Mouse (Mus musculus): ENCODE measurements at regions not wholly inside any gene's neighbourhood (a gene's known extent, or its start where the extent isn't known, plus 50 kb on each side); places are given as distances from the start of the nearest gene placed in this dataset.

DNA sequence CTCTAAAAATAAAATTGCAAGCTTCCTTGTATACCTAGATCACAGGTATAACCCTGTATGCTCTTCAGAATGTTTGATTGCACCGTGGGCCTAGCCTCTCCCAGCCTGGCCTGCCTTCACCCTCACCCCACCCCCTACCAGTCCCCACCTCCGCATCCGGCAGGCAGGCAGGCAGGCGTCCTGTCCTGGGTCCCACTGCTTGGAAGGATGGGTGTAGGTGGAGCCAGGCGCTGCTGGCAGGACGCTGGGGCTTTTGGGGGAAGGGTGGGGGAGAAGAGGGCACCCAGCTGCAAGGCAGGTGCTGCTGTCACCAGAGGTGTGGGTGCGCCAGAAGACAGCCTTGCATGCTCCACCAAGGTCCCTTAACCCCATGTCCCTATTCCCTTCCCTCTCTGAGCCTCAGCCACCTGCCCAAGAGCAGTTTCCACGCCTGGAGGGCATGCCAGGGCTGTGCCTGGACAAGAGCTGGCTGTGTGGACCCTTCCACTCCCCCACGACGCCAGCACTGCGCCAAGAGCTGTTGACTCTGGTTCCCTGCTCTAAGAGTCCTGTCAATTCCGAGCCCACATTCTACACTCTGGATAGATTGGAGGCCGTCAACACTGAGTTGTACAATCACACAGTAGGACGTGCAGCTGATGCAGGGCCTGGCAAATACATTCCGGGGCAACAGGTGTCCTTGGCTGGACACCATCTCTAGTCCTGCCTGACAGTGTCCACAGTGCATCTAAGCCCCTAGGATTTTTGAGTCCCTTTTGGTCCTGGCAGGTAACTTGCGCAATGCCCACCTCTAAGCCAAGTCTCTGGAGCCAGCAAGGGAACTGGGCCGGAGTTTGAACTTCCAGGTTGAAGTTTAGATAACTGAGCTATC, 170.0 kb upstream of the Id2 start:
- Histone ChIP-seq H3K27ac (ENCODE audit: insufficient read depth, low read depth, low read length) (no peak overlapping the region), H3K4me3 (ENCODE audit: insufficient read depth, low read depth, low read length) (no peak overlapping the region), H3K4me1 (ENCODE audit: control insufficient read depth, insufficient read depth, low read length) (peaks cover 5% of the 10 kb centered on the region)
- 90% methylated on average over 17 of the region's 17 CpGs for whole genome bisulfite sequencing
- TF ChIP-seq POLR2A (IDR thresholded peaks at IDR 0.05; ENCODE audit: insufficient read depth, low read depth, low read length): no peak
- no peak for TF ChIP-seq CTCF (IDR thresholded peaks at IDR 0.05; ENCODE audit: insufficient read depth, low read depth, low read length)

DNA sequence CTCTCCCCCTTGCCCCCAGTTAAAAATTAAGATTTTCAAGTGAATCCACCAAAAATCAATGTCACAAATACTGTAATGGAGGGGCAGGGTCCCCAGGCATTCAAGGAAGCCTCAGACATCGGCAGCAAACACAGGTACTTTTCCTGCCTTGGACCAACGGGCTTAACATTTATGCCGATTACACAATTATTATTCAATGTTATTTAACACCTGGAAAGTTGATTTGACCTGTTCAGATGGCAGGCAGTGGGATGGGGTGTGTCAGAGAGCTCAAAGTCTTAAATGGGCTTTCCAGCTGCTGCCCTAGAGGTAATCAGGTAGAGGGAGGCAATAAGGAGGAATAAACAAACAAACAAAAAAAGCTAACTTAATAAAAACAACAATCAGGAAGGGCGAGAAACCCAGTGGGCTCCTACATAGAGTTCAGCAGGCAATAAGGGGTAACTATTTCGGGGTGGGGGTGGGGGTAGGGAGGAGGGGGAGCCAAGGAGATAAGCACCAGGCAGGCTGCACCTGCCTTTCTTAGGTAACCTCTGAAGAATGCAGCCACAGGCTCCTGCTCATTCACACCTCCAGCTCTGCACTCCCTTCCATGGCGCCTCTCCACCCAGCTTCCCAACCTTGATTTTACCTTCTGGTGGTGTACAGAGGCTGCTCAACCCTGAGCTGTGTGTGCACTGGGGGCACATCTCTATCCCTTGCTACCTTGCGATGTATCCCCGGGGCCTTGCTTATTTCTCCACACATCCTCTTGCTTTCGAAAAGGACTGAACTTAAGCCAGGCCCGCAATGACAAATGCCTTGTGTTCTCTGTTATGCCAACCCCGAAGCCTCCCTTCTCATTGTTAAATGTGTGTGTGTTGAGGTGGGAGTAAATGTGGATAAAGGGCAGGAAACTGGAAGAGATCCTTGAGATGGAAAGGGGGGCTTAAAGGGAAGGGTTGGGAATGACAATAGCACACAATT, 168.9 kb upstream of the Id2 start:
- Histone ChIP-seq H3K27ac (ENCODE audit: insufficient read depth, low read depth, low read length) (no peak overlapping the region), H3K4me3 (ENCODE audit: insufficient read depth, low read depth, low read length) (no peak overlapping the region), H3K4me1 (ENCODE audit: control insufficient read depth, insufficient read depth, low read length) (peaks cover 5% of the 10 kb centered on the region)
- TF ChIP-seq POLR2A (IDR thresholded peaks at IDR 0.05; ENCODE audit: insufficient read depth, low read depth, low read length) (no peak), CTCF (IDR thresholded peaks at IDR 0.05; ENCODE audit: insufficient read depth, low read depth, low read length) (no peak)
- 75% methylated on average over 11 of the region's 11 CpGs for WGBS

DNA sequence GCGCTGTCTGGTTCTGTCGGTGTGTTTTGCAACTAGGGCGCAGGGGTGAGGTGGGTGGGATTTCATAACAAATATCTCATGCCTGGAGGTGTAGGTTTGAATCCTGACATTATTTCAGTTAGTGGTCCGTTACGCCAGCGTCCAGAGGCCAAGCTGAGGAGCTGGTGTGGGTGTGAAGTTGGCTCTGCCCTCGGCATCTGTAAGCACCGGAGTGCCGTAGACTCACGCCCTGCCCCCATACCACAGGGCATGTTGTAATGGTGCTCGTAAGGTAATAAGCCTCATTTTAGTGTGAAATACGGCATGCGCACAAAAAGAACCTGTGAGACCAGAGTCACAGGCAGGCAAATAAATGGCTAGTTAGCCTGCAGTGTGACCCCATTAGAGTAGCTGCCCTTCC, 168.1 kb upstream of the Id2 start:
- TF ChIP-seq POLR2A (IDR thresholded peaks at IDR 0.05; ENCODE audit: insufficient read depth, low read depth, low read length) (no peak), CTCF (IDR thresholded peaks at IDR 0.05; ENCODE audit: insufficient read depth, low read depth, low read length) (no peak)
- peaks cover 5% of the 10 kb centered on the region for H3K4me1 ChIP-seq (ENCODE audit: control insufficient read depth, insufficient read depth, low read length)
- WGBS: 86% methylated on average over 13 of the region's 13 CpGs
- H3K4me3 ChIP-seq (ENCODE audit: insufficient read depth, low read depth, low read length): no peak overlapping the region
- no peak overlapping the region for H3K27ac ChIP-seq (ENCODE audit: insufficient read depth, low read depth, low read length)

DNA sequence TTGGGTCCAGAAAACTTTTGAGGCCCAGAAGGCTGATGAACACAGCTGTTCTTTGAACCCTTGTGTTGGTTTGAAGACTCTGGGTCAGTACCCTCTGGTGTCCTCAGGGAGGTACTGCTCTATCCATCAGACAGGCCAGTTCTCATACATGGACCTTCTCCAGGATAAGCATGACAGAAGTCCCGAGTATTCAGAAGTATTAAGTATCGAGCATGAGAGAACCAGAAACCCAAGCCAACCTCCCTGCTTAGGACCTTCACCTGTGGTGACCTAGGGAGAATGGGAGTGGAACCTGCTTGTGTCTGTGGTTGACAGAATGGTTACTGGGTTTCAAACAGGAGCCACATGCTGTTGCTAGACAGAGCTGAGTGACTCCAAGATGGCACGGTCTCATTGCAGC, 167.5 kb upstream of the Id2 start:
- no peak overlapping the region for H3K4me3 ChIP-seq (ENCODE audit: insufficient read depth, low read depth, low read length)
- H3K4me1 ChIP-seq (ENCODE audit: control insufficient read depth, insufficient read depth, low read length): peaks cover 5% of the 10 kb centered on the region
- WGBS: 93% methylated on average over 3 of the region's 3 CpGs
- TF ChIP-seq CTCF (IDR thresholded peaks at IDR 0.05; ENCODE audit: insufficient read depth, low read depth, low read length): no peak
- TF ChIP-seq POLR2A (IDR thresholded peaks at IDR 0.05; ENCODE audit: insufficient read depth, low read depth, low read length): no peak
- H3K27ac ChIP-seq (ENCODE audit: insufficient read depth, low read depth, low read length): no peak overlapping the region

DNA sequence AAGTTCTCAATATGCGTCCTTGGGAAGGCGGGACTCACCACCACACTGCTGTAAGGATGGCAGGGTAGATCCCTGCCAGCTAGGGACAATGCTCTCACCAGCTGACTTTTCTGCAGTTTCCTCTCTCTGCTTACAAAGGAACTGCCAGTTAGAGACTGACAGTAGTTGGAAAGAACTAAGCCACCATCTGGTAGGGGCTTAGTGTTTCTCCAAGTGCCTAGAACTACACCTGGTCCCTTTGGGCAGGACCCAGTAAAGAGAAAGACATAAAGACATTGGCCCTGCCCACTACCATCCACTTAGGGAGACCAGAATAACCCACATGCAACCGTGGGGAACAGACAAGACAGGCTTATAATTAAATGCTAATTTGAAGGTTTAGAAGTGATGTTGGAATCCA, 165.5 kb upstream of the Id2 start:
- no peak overlapping the region for H3K27ac ChIP-seq (ENCODE audit: insufficient read depth, low read depth, low read length)
- no peak overlapping the region for H3K4me3 ChIP-seq (ENCODE audit: insufficient read depth, low read depth, low read length)
- TF ChIP-seq CTCF (IDR thresholded peaks at IDR 0.05; ENCODE audit: insufficient read depth, low read depth, low read length) (no peak), POLR2A (IDR thresholded peaks at IDR 0.05; ENCODE audit: insufficient read depth, low read depth, low read length) (no peak)
- H3K4me1 ChIP-seq (ENCODE audit: control insufficient read depth, insufficient read depth, low read length): peaks cover 5% of the 10 kb centered on the region
- 45% methylated on average over 3 of the region's 3 CpGs for WGBS

DNA sequence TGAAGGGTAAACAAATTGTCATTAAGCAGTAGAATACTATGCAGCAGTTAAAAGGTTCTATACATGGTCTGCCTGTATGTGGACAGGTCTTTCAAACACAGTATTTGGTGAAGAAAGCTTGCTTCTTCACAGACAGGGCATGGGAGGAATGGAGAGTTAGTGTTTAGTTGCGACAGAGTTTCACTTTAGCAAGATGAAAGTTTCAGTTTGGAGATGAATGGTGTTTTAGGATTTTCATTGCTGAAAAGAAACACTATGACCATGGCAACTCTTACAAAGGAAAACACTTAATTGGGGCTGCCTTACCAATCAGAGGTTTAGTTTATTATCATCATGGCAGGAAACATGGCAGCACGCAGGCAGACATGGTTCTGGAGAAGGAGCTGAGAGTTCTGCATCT, 162.2 kb upstream of the Id2 start:
- WGBS: 93% methylated on average over 2 of the region's 2 CpGs
- H3K27ac ChIP-seq (ENCODE audit: insufficient read depth, low read depth, low read length): no peak overlapping the region
- TF ChIP-seq POLR2A (IDR thresholded peaks at IDR 0.05; ENCODE audit: insufficient read depth, low read depth, low read length) (no peak), CTCF (IDR thresholded peaks at IDR 0.05; ENCODE audit: insufficient read depth, low read depth, low read length) (no peak)
- H3K4me1 ChIP-seq (ENCODE audit: control insufficient read depth, insufficient read depth, low read length): peaks cover 3% of the 10 kb centered on the region
- no peak overlapping the region for H3K4me3 ChIP-seq (ENCODE audit: insufficient read depth, low read depth, low read length)

DNA sequence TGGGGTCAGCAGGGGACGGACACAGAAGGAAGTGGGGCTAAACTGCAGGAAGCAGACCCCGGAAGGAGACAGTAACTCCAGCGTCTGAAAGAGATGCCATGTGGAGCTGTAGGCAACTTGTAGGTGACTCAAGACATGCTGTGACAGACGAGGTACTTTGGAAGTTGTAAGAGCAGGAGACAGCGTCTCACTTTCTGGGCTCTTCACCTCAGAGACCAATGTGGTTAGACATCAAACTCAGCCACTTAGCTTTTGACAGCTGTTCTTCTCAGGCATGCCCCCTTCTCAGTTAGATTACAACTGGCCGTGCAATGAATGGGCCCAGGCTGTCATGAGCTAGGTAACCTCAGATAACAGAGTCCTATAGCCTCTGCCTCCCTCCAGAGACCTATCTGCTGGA, 159.3 kb upstream of the Id2 start:
- Histone ChIP-seq H3K4me3 (ENCODE audit: insufficient read depth, low read depth, low read length) (no peak overlapping the region), H3K27ac (ENCODE audit: insufficient read depth, low read depth, low read length) (no peak overlapping the region), H3K4me1 (ENCODE audit: control insufficient read depth, insufficient read depth, low read length) (no peaks in the 10 kb centered on the region)
- TF ChIP-seq POLR2A (IDR thresholded peaks at IDR 0.05; ENCODE audit: insufficient read depth, low read depth, low read length): no peak
- no peak for TF ChIP-seq CTCF (IDR thresholded peaks at IDR 0.05; ENCODE audit: insufficient read depth, low read depth, low read length)
- 89% methylated on average over 6 of the region's 6 CpGs for WGBS

DNA sequence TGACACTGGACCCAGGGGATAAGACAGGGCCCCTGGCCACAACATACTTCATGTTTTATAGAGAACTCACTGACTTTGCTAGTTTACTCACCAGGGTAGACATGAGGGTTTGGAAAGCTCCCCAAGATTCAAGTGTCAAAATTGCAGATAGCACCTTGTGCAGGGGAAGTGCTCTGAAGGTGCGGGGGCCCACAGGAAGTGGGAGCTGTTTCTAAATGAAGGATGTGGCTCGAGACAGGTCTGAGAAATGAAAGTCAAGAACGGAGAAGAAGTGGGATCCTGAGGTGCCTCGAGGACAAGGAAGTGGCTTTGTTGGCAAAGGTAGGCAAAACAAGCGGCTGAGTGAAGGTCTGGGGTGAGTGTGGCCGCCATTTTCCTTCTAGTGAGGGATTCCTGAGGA, 157.8 kb upstream of the Id2 start:
- H3K4me3 ChIP-seq (ENCODE audit: insufficient read depth, low read depth, low read length): no peak overlapping the region
- WGBS: 96% methylated on average over 6 of the region's 6 CpGs
- no peak overlapping the region for H3K27ac ChIP-seq (ENCODE audit: insufficient read depth, low read depth, low read length)
- no peak for TF ChIP-seq POLR2A (IDR thresholded peaks at IDR 0.05; ENCODE audit: insufficient read depth, low read depth, low read length)
- no peak for TF ChIP-seq CTCF (IDR thresholded peaks at IDR 0.05; ENCODE audit: insufficient read depth, low read depth, low read length)
- H3K4me1 ChIP-seq (ENCODE audit: control insufficient read depth, insufficient read depth, low read length): no peaks in the 10 kb centered on the region
